Mouse (Mus musculus): ENCODE data around the gene Adgra3.

DNA sequence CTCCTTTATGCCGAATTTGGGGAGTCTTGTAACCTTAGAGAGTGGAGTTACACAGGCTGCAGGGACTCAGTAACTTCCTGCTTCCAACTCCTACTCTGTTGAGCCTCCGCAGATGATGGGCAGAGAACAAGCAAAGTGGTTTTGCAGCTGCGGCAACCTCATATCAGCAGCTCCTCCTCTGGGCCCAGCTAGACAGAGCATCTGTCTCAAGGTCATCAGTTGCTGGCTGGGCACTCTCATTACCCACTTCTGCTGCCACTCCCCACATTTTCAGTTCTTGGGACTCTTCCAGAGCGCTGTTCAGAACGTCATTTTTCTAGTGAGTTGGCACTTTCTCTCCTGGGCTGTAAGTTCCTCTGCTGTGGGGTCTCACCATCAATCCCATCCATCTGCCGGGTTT lies 24.6 kb downstream of the Adgra3 start:
- no peak for TF ChIP-seq ZC3H11A (IDR thresholded peaks at IDR 0.05; ENCODE audit: borderline replicate concordance, low read depth, low read length)
- no peak for TF ChIP-seq ZNF384 (IDR thresholded peaks at IDR 0.05; ENCODE audit: low read depth, low read length)
